Mouse (Mus musculus): Measurements from ENCODE around the gene Gpc6. TPM values are rescaled to one million over a fixed set of nuclear protein-coding genes. Genes with fewer than 3 reads are reported as not detected.

The Gpc6 gene
- total RNA-seq, 1 experiment from 2014 or later: not detected

- ATAC-seq (replicated peaks; ENCODE audit: insufficient number of reproducible peaks, low FRiP score, low TSS enrichment, poor library complexity, severe bottlenecking): no peak
Measured at GRCm38 (mm10) chr14:117909046-117909445, 983.9 kb downstream of the Gpc6 start.

- ATAC-seq (replicated peaks; ENCODE audit: insufficient number of reproducible peaks, low FRiP score, low TSS enrichment, poor library complexity, severe bottlenecking): no peak
Measured at GRCm38 (mm10) chr14:117910323-117910722, 985.2 kb downstream of the Gpc6 start.

- ATAC-seq (replicated peaks; ENCODE audit: insufficient number of reproducible peaks, low FRiP score, low TSS enrichment, poor library complexity, severe bottlenecking): no peak
Measured at GRCm38 (mm10) chr14:117912624-117913270, 987.6 kb downstream of the Gpc6 start.

GRCm38 (mm10) chr14:117916577-117916976 lies 991.5 kb downstream of the Gpc6 start:
- no peak for ATAC-seq (replicated peaks; ENCODE audit: insufficient number of reproducible peaks, low FRiP score, low TSS enrichment, poor library complexity, severe bottlenecking)

- ATAC-seq (replicated peaks; ENCODE audit: insufficient number of reproducible peaks, low FRiP score, low TSS enrichment, poor library complexity, severe bottlenecking): no peak
Measured at GRCm38 (mm10) chr14:117918724-117919123, 993.6 kb downstream of the Gpc6 start.

GRCm38 (mm10) chr14:117919612-117920011 lies 994.5 kb downstream of the Gpc6 start:
- ATAC-seq (replicated peaks; ENCODE audit: insufficient number of reproducible peaks, low FRiP score, low TSS enrichment, poor library complexity, severe bottlenecking): peak; percentile 76

- no peak for ATAC-seq (replicated peaks; ENCODE audit: insufficient number of reproducible peaks, low FRiP score, low TSS enrichment, poor library complexity, severe bottlenecking)
Measured at GRCm38 (mm10) chr14:117921393-117922014, 996.4 kb downstream of the Gpc6 start.

- ATAC-seq (replicated peaks; ENCODE audit: insufficient number of reproducible peaks, low FRiP score, low TSS enrichment, poor library complexity, severe bottlenecking): no peak
Measured at GRCm38 (mm10) chr14:117923667-117924066, 998.6 kb downstream of the Gpc6 start.

GRCm38 (mm10) chr14:117930105-117930847 lies 1005.2 kb downstream of the Gpc6 start:
- ATAC-seq (replicated peaks; ENCODE audit: insufficient number of reproducible peaks, low FRiP score, low TSS enrichment, poor library complexity, severe bottlenecking): no peak

GRCm38 (mm10) chr14:117930848-117931816 lies 1006.0 kb downstream of the Gpc6 start:
- ATAC-seq (replicated peaks; ENCODE audit: insufficient number of reproducible peaks, low FRiP score, low TSS enrichment, poor library complexity, severe bottlenecking): no peak

- no peak for ATAC-seq (replicated peaks; ENCODE audit: insufficient number of reproducible peaks, low FRiP score, low TSS enrichment, poor library complexity, severe bottlenecking)
Measured at GRCm38 (mm10) chr14:117932163-117932851, 1007.2 kb downstream of the Gpc6 start.

GRCm38 (mm10) chr14:117938554-117938953 lies 1013.4 kb downstream of the Gpc6 start:
- ATAC-seq (replicated peaks; ENCODE audit: insufficient number of reproducible peaks, low FRiP score, low TSS enrichment, poor library complexity, severe bottlenecking): no peak

GRCm38 (mm10) chr14:117939471-117939870 lies 1014.4 kb downstream of the Gpc6 start:
- ATAC-seq (replicated peaks; ENCODE audit: insufficient number of reproducible peaks, low FRiP score, low TSS enrichment, poor library complexity, severe bottlenecking): no peak

GRCm38 (mm10) chr14:117945920-117946503 lies 1020.9 kb downstream of the Gpc6 start:
- no peak for ATAC-seq (replicated peaks; ENCODE audit: insufficient number of reproducible peaks, low FRiP score, low TSS enrichment, poor library complexity, severe bottlenecking)

GRCm38 (mm10) chr14:117951265-117951664 lies 1026.2 kb downstream of the Gpc6 start:
- no peak for ATAC-seq (replicated peaks; ENCODE audit: insufficient number of reproducible peaks, low FRiP score, low TSS enrichment, poor library complexity, severe bottlenecking)

GRCm38 (mm10) chr14:117951686-117952085 lies 1026.6 kb downstream of the Gpc6 start:
- no peak for ATAC-seq (replicated peaks; ENCODE audit: insufficient number of reproducible peaks, low FRiP score, low TSS enrichment, poor library complexity, severe bottlenecking)

- ATAC-seq (replicated peaks; ENCODE audit: insufficient number of reproducible peaks, low FRiP score, low TSS enrichment, poor library complexity, severe bottlenecking): no peak
Measured at GRCm38 (mm10) chr14:117956051-117956450, 1030.9 kb downstream of the Gpc6 start.

GRCm38 (mm10) chr14:117958389-117958788 lies 1033.3 kb downstream of the Gpc6 start:
- no peak for ATAC-seq (replicated peaks; ENCODE audit: insufficient number of reproducible peaks, low FRiP score, low TSS enrichment, poor library complexity, severe bottlenecking)
